Mouse (Mus musculus) myocyte (in vitro differentiated cells): ENCODE measurements around the gene Rcor1.

Experiments
- POLR2A ChIP-seq: IDR thresholded peaks from one replicate; pipeline ENCODE4 v1.6.1; 2011; ENCODE audit warnings: low read depth, mild to moderate bottlenecking, control low read depth, moderate library complexity; ENCODE audit not compliant: insufficient read length
- USF1 ChIP-seq: IDR thresholded peaks from one replicate; pipeline ENCODE4 v1.6.1; 2011; ENCODE audit warnings: low read depth, mild to moderate bottlenecking, control low read depth, moderate library complexity

DNA sequence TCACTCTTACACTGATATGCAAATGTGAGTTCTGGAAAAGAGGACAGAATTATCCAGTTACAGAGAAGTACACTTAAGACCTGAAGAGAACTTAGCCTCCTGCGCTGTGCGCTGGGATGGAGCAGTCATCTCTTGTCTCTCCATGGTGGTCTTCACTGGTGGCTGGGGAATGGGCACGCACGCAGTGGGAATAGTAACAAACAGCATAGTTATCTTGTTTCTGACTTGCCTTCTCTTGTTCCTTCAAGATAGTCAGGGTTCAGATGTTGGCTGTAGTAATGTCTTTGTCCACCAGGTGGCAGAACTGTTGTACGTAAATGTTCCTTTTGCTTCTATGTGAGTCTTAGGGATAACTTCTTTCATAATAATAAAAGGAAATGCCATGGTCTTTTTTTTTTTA is 49.0 kb downstream of the Rcor1 start:
- no peak for TF ChIP-seq POLR2A
- no peak for TF ChIP-seq USF1
